Mouse (Mus musculus): ENCODE data around the gene Tnfrsf11a. TPM values are rescaled to one million over a fixed set of nuclear protein-coding genes. Genes with fewer than 3 reads are reported as not detected.

Tnfrsf11a gene
- 6.3 and 7.2 TPM in 2 replicates for polyA plus RNA-seq (2014; fragmentation: Nextera tagmentation; extraction: Ambion mirVana)

DNA sequence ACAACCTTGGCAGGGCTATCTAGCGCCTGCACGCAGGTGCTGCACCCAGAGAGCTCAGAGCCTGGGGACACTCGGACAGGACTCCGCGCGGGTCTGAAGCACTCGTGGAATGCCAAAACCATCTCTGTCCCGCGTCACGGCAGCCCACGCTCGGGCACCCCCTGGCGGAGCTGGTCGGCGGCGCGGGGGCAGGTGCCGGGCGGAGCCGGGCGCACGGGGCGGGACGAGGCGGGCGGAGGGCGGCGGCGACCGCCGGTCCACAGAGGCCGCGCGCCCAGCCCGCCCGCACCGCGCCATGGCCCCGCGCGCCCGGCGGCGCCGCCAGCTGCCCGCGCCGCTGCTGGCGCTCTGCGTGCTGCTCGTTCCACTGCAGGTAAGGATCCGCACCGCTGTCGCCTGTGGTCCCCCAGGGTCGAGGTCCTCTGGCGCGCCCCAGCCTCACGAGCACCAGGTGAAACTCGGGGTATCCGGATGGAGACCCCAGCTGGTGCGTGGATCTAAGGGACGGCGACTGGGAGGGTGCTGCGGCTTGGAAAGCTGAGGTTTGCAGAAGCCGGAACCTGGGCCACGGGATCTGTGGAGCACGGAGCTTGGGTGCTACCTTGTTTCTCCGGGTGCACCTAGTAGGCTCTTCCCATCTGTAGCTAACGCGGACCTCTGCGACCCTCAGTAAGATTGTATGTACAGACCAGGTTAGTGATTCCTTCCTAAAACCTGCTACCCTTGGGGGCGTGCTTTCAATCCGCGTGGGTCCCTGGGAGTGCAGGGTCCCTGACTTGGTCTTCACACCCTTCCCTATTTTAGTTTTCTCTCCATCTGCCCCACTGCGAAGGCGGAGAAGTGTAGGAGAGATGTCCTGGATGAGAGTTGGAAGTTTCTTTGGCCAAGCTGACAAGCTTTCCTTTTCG lies at the start of gene Tnfrsf11a:
Gene Tnfrsf11a, plus strand, starts transcription at position 262 of the 908 bp plus-strand sequence.
- peaks cover 10% of the 10 kb centered on the region for H3K27me3 ChIP-seq (replicated peaks; ENCODE audit: control insufficient read depth, insufficient read depth, low read length)
- H3K27ac ChIP-seq (ENCODE audit: low read depth) = no peak within 1 kb of the TSS
- peak; percentile 80 for DNase-seq (ENCODE audit: low spot score)
- no peaks in the 10 kb centered on the region for H3K36me3 ChIP-seq (ENCODE audit: control insufficient read depth, insufficient read depth, low read length)
- peaks cover 7% of the 10 kb centered on the region; the same call in 1 of the 2 replicates for H3K4me1 ChIP-seq (replicated peaks; ENCODE audit: control insufficient read depth, insufficient read depth, low read length)
- peak within 1 kb of the TSS; percentile 90 for H3K4me2 ChIP-seq (ENCODE audit: low read length)
- WGBS = 3% methylated on average over 74 of the region's 77 CpGs
- ATAC-seq (replicated peaks; ENCODE audit: low FRiP score, low TSS enrichment, low read depth) = peak; percentile 76
- H3K9ac ChIP-seq (ENCODE audit: low read length) = peak within 1 kb of the TSS; percentile 55
- H3K9me3 ChIP-seq (ENCODE audit: control insufficient read depth, low read length) = no peaks in the 10 kb centered on the region
- peak within 1 kb of the TSS; percentile 70 for H3K4me3 ChIP-seq (ENCODE audit: low read depth, low read length)

DNA sequence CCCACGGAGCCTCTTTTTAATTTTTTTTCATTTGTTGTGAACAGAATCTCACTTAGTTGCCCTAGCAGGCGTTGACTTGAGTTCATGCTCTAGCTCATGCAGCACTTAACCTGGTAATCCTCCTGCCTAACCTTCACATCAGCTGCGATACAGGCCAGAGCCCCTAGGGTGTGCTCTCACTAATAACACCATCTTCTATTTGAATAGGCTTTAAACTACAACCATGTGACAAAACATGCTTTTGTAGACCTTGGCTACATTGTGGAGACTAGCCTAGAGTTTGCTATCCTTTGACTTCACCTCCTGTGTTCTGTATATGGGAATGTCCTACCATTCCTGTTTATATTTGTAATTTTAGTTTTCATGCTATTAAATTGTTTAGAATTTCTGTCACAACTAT lies 45.2 kb upstream of the Tnfrsf11a start:
- no peak for ATAC-seq (replicated peaks; ENCODE audit: low FRiP score, low TSS enrichment, low read depth)

DNA sequence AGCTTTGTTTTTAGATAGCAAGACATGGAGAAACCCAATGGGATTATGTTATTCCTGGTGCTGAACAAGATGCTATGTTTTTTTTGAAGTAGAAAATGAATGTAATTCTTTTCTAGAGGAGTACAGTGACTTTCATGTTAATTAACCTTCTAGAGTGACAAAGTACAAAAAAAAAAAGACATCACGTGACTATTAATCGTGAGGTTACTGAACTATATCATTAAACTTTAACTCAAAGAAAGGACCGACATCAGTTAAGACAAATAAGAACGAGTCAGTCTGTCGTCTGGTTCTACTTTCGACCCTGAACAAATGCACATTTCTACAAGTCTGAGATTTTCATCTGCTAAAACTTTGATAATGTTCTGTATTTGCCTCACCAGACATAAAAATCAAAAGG lies 42.2 kb upstream of the Tnfrsf11a start:
- H3K4me1 ChIP-seq (replicated peaks; ENCODE audit: control insufficient read depth, insufficient read depth, low read length) = no peaks in the 10 kb centered on the region
- WGBS = 85% methylated on average over 6 of the region's 6 CpGs
- H3K36me3 ChIP-seq (ENCODE audit: control insufficient read depth, insufficient read depth, low read length) = peaks cover 49% of the 10 kb centered on the region
- H3K9me3 ChIP-seq (ENCODE audit: control insufficient read depth, low read length) = no peaks in the 10 kb centered on the region
- no peaks in the 10 kb centered on the region for H3K27me3 ChIP-seq (replicated peaks; ENCODE audit: control insufficient read depth, insufficient read depth, low read length)
- no peak overlapping the region for H3K9ac ChIP-seq (ENCODE audit: low read length)
- no peak overlapping the region for H3K4me3 ChIP-seq (ENCODE audit: low read depth, low read length)
- ATAC-seq (replicated peaks; ENCODE audit: low FRiP score, low TSS enrichment, low read depth) (no peak), DNase-seq (ENCODE audit: low spot score) (no peak)
- no peak overlapping the region for H3K27ac ChIP-seq (ENCODE audit: low read depth)
- no peak overlapping the region for H3K4me2 ChIP-seq (ENCODE audit: low read length)

More for the DNA sequence above, 45.2 kb upstream of the Tnfrsf11a start:
- Histone ChIP-seq H3K36me3 (ENCODE audit: control insufficient read depth, insufficient read depth, low read length) (peaks cover 41% of the 10 kb centered on the region), H3K27me3 (replicated peaks; ENCODE audit: control insufficient read depth, insufficient read depth, low read length) (no peaks in the 10 kb centered on the region), H3K4me2 (ENCODE audit: low read length) (no peak overlapping the region), H3K4me1 (replicated peaks; ENCODE audit: control insufficient read depth, insufficient read depth, low read length) (no peaks in the 10 kb centered on the region), H3K4me3 (ENCODE audit: low read depth, low read length) (no peak overlapping the region), H3K27ac (ENCODE audit: low read depth) (no peak overlapping the region), H3K9ac (ENCODE audit: low read length) (no peak overlapping the region), H3K9me3 (ENCODE audit: control insufficient read depth, low read length) (no peaks in the 10 kb centered on the region)
- no peak for DNase-seq (ENCODE audit: low spot score)
- 80% methylated on average over 3 of the region's 3 CpGs for WGBS

DNA sequence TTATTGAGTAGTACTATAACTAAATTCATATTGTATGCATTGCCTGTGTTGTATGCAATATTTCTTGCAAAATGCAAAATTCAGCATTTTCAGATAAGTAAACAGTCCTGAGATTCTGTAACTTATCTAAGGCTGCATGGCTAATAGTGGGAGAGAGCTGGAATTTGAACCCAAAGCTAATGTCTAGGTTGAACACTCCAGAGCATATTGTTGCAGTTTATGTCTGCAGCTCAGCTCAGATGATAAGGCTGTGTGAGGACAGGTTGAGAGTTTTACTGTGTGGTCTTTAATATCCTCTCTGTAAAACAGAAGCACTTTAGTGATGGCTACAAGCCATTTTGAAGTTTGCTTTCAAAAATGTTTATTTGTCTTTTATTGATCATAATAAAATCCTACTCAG lies 41.0 kb upstream of the Tnfrsf11a start:
- DNase-seq (ENCODE audit: low spot score) (no peak), ATAC-seq (replicated peaks; ENCODE audit: low FRiP score, low TSS enrichment, low read depth) (no peak)
- Histone ChIP-seq H3K27me3 (replicated peaks; ENCODE audit: control insufficient read depth, insufficient read depth, low read length) (no peaks in the 10 kb centered on the region), H3K9me3 (ENCODE audit: control insufficient read depth, low read length) (no peaks in the 10 kb centered on the region), H3K27ac (ENCODE audit: low read depth) (no peak overlapping the region), H3K36me3 (ENCODE audit: control insufficient read depth, insufficient read depth, low read length) (peaks cover 56% of the 10 kb centered on the region), H3K4me3 (ENCODE audit: low read depth, low read length) (no peak overlapping the region), H3K9ac (ENCODE audit: low read length) (no peak overlapping the region), H3K4me2 (ENCODE audit: low read length) (no peak overlapping the region), H3K4me1 (replicated peaks; ENCODE audit: control insufficient read depth, insufficient read depth, low read length) (no peaks in the 10 kb centered on the region)

DNA sequence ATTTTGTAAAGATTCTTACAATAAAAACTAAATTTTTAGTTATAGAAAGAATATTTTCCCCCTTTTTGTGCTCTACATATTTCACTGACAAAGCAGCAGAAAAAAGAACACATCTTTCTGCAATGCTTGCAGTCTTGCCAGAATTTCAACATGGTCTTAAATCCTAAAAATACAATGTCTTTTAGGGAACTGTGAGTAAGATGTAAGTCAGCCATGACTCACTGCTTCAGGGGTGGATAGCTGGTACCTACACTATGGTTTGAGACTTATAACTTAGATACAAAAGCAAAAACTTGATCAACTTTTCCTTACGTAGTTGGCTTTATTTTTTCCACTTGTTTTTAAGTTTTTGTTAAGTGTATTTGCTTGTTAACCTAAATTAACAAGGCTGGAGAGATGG lies 38.0 kb upstream of the Tnfrsf11a start:
- Histone ChIP-seq H3K9me3 (ENCODE audit: control insufficient read depth, low read length) (no peaks in the 10 kb centered on the region), H3K9ac (ENCODE audit: low read length) (no peak overlapping the region), H3K27me3 (replicated peaks; ENCODE audit: control insufficient read depth, insufficient read depth, low read length) (no peaks in the 10 kb centered on the region), H3K27ac (ENCODE audit: low read depth) (no peak overlapping the region), H3K4me3 (ENCODE audit: low read depth, low read length) (no peak overlapping the region), H3K4me1 (replicated peaks; ENCODE audit: control insufficient read depth, insufficient read depth, low read length) (no peaks in the 10 kb centered on the region), H3K36me3 (ENCODE audit: control insufficient read depth, insufficient read depth, low read length) (peaks cover 68% of the 10 kb centered on the region), H3K4me2 (ENCODE audit: low read length) (no peak overlapping the region)
- WGBS = 85% methylated on average over 1 of the region's 1 CpGs
- ATAC-seq (replicated peaks; ENCODE audit: low FRiP score, low TSS enrichment, low read depth) = no peak
- DNase-seq (ENCODE audit: low spot score) = no peak

DNA sequence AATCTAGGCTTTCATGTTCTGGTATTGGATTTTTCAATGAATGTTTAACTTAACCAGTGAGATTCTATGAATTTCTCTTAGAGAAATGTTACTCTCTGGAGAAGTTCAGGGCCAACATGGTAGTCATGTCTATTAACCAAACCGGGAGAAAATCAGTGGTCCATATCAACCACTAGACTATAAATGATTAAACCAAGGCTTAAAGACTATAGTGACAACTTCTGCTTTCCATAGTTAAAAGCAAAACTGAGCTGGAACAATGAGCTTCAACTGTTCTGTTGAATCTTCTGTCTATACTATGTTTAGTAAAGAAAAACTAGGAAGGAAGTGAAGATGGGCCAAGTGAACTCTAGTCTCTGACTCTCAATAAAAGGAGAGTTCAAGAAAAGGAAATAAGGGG lies 34.1 kb upstream of the Tnfrsf11a start:
- Histone ChIP-seq H3K4me3 (ENCODE audit: low read depth, low read length) (no peak overlapping the region), H3K4me1 (replicated peaks; ENCODE audit: control insufficient read depth, insufficient read depth, low read length) (no peaks in the 10 kb centered on the region), H3K9ac (ENCODE audit: low read length) (no peak overlapping the region), H3K27me3 (replicated peaks; ENCODE audit: control insufficient read depth, insufficient read depth, low read length) (no peaks in the 10 kb centered on the region), H3K9me3 (ENCODE audit: control insufficient read depth, low read length) (no peaks in the 10 kb centered on the region), H3K36me3 (ENCODE audit: control insufficient read depth, insufficient read depth, low read length) (peaks cover 84% of the 10 kb centered on the region), H3K4me2 (ENCODE audit: low read length) (no peak overlapping the region), H3K27ac (ENCODE audit: low read depth) (no peak overlapping the region)
- WGBS = 92% methylated on average over 1 of the region's 1 CpGs
- no peak for DNase-seq (ENCODE audit: low spot score)
- ATAC-seq (replicated peaks; ENCODE audit: low FRiP score, low TSS enrichment, low read depth) = no peak

DNA sequence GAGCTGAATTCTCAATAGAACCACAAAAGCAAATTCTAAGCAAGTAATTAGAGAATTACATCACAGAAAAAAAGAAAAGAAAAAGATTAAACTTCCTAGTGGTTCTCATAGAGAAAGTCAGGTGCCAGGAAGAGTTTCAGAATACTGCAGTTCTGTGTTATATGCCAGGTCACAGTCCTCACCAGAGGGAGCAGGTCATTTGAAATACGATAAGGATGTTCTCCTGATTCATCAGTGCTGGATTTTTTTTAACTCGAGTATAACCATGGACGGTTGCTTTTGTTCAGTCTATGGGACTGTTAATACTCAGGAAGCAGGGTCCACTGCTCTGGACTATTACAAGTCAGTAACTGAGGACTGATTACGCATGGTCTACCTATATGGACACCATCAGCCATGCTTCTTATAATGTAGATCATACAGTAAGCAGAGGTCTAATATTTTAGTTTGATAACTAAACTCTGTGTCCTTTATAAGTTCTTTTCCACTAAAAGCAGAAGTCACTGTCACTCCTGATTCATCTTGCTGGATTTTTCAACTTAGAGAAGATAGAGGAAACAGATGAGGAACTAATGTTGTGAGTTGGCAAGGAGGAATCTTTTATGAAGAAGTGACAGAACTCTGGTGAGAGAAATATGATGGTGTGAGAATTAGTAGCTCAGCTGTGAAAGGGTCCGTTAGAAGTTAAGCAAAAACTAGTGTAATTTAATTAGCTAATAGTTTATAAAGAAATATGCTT lies 33.5 kb upstream of the Tnfrsf11a start:
- peaks cover 78% of the 10 kb centered on the region for H3K36me3 ChIP-seq (ENCODE audit: control insufficient read depth, insufficient read depth, low read length)
- WGBS = 85% methylated on average over 5 of the region's 5 CpGs
- H3K27ac ChIP-seq (ENCODE audit: low read depth) = no peak overlapping the region
- no peak overlapping the region for H3K9ac ChIP-seq (ENCODE audit: low read length)
- no peak overlapping the region for H3K4me3 ChIP-seq (ENCODE audit: low read depth, low read length)
- no peaks in the 10 kb centered on the region for H3K4me1 ChIP-seq (replicated peaks; ENCODE audit: control insufficient read depth, insufficient read depth, low read length)
- no peak overlapping the region for H3K4me2 ChIP-seq (ENCODE audit: low read length)
- DNase-seq (ENCODE audit: low spot score) = no peak
- H3K27me3 ChIP-seq (replicated peaks; ENCODE audit: control insufficient read depth, insufficient read depth, low read length) = no peaks in the 10 kb centered on the region
- no peak for ATAC-seq (replicated peaks; ENCODE audit: low FRiP score, low TSS enrichment, low read depth)
- no peaks in the 10 kb centered on the region for H3K9me3 ChIP-seq (ENCODE audit: control insufficient read depth, low read length)

DNA sequence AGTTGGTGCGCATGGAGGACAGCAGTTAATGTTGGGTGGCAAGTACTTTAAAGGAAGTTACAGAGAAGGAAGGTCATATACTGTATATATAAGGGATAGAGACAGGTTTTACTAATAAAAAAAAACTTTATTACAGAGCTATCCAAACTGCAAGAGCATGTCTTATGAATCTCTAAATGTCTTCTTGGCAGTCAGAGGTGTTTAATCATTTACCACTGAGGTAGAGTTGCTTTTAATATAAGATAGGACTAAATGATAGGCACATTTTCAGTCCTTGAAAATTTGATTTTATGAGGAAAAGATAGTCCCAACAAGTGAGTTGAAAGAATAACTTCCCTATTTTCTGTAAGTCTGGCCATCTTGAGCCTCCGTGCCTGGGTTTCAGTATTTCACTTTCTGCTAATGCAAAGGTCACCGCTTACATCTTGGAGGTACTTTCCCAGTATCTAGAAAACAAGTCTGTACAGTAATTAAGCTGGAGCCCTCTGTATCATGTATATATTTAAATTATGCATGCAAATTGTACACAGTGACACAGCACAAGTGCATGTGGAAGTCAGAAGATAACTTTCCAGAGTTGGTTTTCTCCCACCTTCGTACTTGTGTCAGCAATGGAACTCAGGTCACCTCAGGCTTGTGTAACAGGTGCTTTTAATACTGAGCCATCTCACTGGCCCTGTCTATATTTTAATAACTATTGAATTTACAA lies 32.3 kb upstream of the Tnfrsf11a start:
- Histone ChIP-seq H3K4me2 (ENCODE audit: low read length) (no peak overlapping the region), H3K4me3 (ENCODE audit: low read depth, low read length) (no peak overlapping the region), H3K9ac (ENCODE audit: low read length) (no peak overlapping the region), H3K27me3 (replicated peaks; ENCODE audit: control insufficient read depth, insufficient read depth, low read length) (no peaks in the 10 kb centered on the region), H3K36me3 (ENCODE audit: control insufficient read depth, insufficient read depth, low read length) (peaks cover 78% of the 10 kb centered on the region), H3K27ac (ENCODE audit: low read depth) (no peak overlapping the region), H3K9me3 (ENCODE audit: control insufficient read depth, low read length) (no peaks in the 10 kb centered on the region), H3K4me1 (replicated peaks; ENCODE audit: control insufficient read depth, insufficient read depth, low read length) (no peaks in the 10 kb centered on the region)
- WGBS = 95% methylated on average over 4 of the region's 4 CpGs
- DNase-seq (ENCODE audit: low spot score) = no peak
- ATAC-seq (replicated peaks; ENCODE audit: low FRiP score, low TSS enrichment, low read depth) = no peak

Measured in intestine, embryonic 14.5 days (tissue).